Mouse (Mus musculus): ENCODE results near the gene Nfkbia. TPM values are rescaled to one million over a fixed set of nuclear protein-coding genes. Genes with fewer than 3 reads are reported as not detected.

Nfkbia gene
- polyA plus RNA-seq (2014; fragmentation: Nextera tagmentation; extraction: Ambion mirVana): 42.6 and 52.2 TPM in 2 replicates

DNA sequence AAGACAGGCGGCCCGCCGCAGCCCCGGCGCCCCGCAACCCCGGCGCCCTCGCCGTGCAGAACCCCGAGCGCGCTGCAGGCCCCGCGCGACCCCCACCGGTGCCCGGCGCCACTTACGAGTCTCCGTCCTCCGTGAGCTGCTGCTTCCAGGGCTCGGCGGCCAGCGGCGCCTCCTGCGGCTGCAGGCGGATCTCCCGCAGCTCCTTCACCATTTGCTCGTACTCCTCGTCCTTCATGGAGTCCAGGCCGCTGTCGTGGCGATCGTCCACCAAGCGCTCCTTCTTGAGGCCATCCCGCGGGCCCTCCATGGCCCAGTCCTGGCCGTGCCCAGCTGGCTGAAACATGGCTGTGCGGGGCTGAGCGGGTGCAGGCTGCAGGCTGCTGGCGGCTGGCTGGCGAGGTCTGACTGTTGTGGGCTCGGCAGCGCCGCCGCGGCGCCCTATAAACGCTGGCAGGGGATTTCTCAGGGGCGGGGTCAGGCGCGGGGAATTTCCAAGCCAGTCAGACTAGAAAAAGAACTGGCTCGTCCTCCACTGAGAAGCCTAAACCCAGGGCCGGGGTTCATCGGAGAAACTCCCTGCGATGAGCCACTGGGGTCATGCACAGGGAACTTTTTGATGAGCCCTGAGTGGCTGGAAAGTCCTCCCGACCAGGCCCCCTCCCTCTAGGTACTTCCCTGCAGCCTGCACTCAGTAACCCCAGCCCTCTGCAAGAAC is at the start of gene Nfkbia:
Gene Nfkbia, minus strand, starts transcription at position 464 of the 715 bp plus-strand sequence.
- no peaks in the 10 kb centered on the region for H3K9me3 ChIP-seq (replicated peaks; ENCODE audit: control insufficient read depth, low read length)
- ATAC-seq (replicated peaks; ENCODE audit: insufficient number of reproducible peaks, low FRiP score, low TSS enrichment): peak; percentile 78
- no peaks in the 10 kb centered on the region for H3K27me3 ChIP-seq (ENCODE audit: control insufficient read depth, insufficient read depth, low read length)
- 1% methylated on average over 45 of the region's 58 CpGs for WGBS (ENCODE audit: insufficient replicate concordance)
- peaks cover 16% of the 10 kb centered on the region for H3K4me1 ChIP-seq (ENCODE audit: control insufficient read depth, insufficient read depth, low read length)
- H3K4me2 ChIP-seq: peak within 1 kb of the TSS; percentile 76
- H3K9ac ChIP-seq (ENCODE audit: low read depth, low read length): peak within 1 kb of the TSS; percentile 95
- H3K36me3 ChIP-seq (ENCODE audit: control insufficient read depth, insufficient read depth, low read length): peaks cover 15% of the 10 kb centered on the region
- peak within 1 kb of the TSS; percentile 99 for H3K27ac ChIP-seq (ENCODE audit: low read depth, low read length)
- peak within 1 kb of the TSS; percentile 80 for H3K4me3 ChIP-seq (ENCODE audit: low read depth, low read length)

DNA sequence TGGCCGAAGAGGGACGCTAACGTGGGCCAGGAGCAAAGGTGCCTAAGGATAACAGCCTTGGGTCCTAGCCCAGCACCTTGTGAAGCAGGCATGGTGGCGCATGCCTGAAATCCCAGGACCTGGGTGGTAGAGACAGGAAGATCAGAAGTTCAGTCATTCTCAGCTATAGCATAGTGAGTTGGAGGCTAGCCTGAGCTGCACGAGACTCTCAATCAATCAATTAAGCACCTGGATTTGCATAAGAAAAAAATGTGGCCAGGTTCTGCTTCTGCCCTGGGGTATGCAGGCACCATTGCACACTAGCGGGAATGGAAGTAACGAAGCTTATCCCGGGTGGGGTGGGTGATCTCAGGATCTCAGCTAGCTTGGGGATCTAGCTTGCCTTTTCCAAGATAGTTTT is 46.7 kb upstream of the Nfkbia start:
- Histone ChIP-seq H3K4me2 (no peak overlapping the region), H3K36me3 (ENCODE audit: control insufficient read depth, insufficient read depth, low read length) (no peaks in the 10 kb centered on the region), H3K9me3 (replicated peaks; ENCODE audit: control insufficient read depth, low read length) (no peaks in the 10 kb centered on the region), H3K27me3 (ENCODE audit: control insufficient read depth, insufficient read depth, low read length) (peaks cover 6% of the 10 kb centered on the region; the same call in 1 of the 2 replicates), H3K4me1 (ENCODE audit: control insufficient read depth, insufficient read depth, low read length) (no peaks in the 10 kb centered on the region), H3K9ac (ENCODE audit: low read depth, low read length) (no peak overlapping the region), H3K4me3 (ENCODE audit: low read depth, low read length) (no peak overlapping the region), H3K27ac (ENCODE audit: low read depth, low read length) (no peak overlapping the region)
- ATAC-seq (replicated peaks; ENCODE audit: insufficient number of reproducible peaks, low FRiP score, low TSS enrichment): no peak
- 56% methylated on average over 8 of the region's 8 CpGs for WGBS (ENCODE audit: insufficient replicate concordance)

- H3K4me3 ChIP-seq (ENCODE audit: low read depth, low read length): no peak overlapping the region
- no peak overlapping the region for H3K9ac ChIP-seq (ENCODE audit: low read depth, low read length)
- ATAC-seq (replicated peaks; ENCODE audit: insufficient number of reproducible peaks, low FRiP score, low TSS enrichment): peak; percentile 57; the same call in 1 of the 2 replicates
- H3K27ac ChIP-seq (ENCODE audit: low read depth, low read length): no peak overlapping the region
- no peaks in the 10 kb centered on the region for H3K9me3 ChIP-seq (replicated peaks; ENCODE audit: control insufficient read depth, low read length)
- peaks cover 6% of the 10 kb centered on the region; the same call in 1 of the 2 replicates for H3K27me3 ChIP-seq (ENCODE audit: control insufficient read depth, insufficient read depth, low read length)
- no peaks in the 10 kb centered on the region for H3K36me3 ChIP-seq (ENCODE audit: control insufficient read depth, insufficient read depth, low read length)
- H3K4me1 ChIP-seq (ENCODE audit: control insufficient read depth, insufficient read depth, low read length): no peaks in the 10 kb centered on the region
- 84% methylated on average over 1 of the region's 1 CpGs for WGBS (ENCODE audit: insufficient replicate concordance)
- H3K4me2 ChIP-seq: no peak overlapping the region
Observed at GRCm38 (mm10) chr12:55538328-55538971, 46.0 kb upstream of the Nfkbia start.

- 67% methylated on average over 7 of the region's 7 CpGs for WGBS (ENCODE audit: insufficient replicate concordance)
- Histone ChIP-seq H3K9ac (ENCODE audit: low read depth, low read length) (no peak overlapping the region), H3K27me3 (ENCODE audit: control insufficient read depth, insufficient read depth, low read length) (peaks cover 6% of the 10 kb centered on the region; the same call in 1 of the 2 replicates), H3K4me3 (ENCODE audit: low read depth, low read length) (no peak overlapping the region), H3K36me3 (ENCODE audit: control insufficient read depth, insufficient read depth, low read length) (no peaks in the 10 kb centered on the region), H3K4me1 (ENCODE audit: control insufficient read depth, insufficient read depth, low read length) (no peaks in the 10 kb centered on the region), H3K27ac (ENCODE audit: low read depth, low read length) (no peak overlapping the region), H3K9me3 (replicated peaks; ENCODE audit: control insufficient read depth, low read length) (no peaks in the 10 kb centered on the region), H3K4me2 (no peak overlapping the region)
- no peak for ATAC-seq (replicated peaks; ENCODE audit: insufficient number of reproducible peaks, low FRiP score, low TSS enrichment)
Observed at GRCm38 (mm10) chr12:55537742-55538141, 45.3 kb upstream of the Nfkbia start.

GRCm38 (mm10) chr12:55536537-55537135 is 44.2 kb upstream of the Nfkbia start:
- Histone ChIP-seq H3K36me3 (ENCODE audit: control insufficient read depth, insufficient read depth, low read length) (no peaks in the 10 kb centered on the region), H3K4me1 (ENCODE audit: control insufficient read depth, insufficient read depth, low read length) (no peaks in the 10 kb centered on the region), H3K9ac (ENCODE audit: low read depth, low read length) (no peak overlapping the region), H3K4me3 (ENCODE audit: low read depth, low read length) (no peak overlapping the region), H3K4me2 (no peak overlapping the region), H3K9me3 (replicated peaks; ENCODE audit: control insufficient read depth, low read length) (no peaks in the 10 kb centered on the region), H3K27ac (ENCODE audit: low read depth, low read length) (no peak overlapping the region), H3K27me3 (ENCODE audit: control insufficient read depth, insufficient read depth, low read length) (peaks cover 6% of the 10 kb centered on the region; the same call in 1 of the 2 replicates)
- no peak for ATAC-seq (replicated peaks; ENCODE audit: insufficient number of reproducible peaks, low FRiP score, low TSS enrichment)
- 8% methylated on average over 14 of the region's 14 CpGs for WGBS (ENCODE audit: insufficient replicate concordance)

GRCm38 (mm10) chr12:55526983-55527752 is 34.7 kb upstream of the Nfkbia start:
- Histone ChIP-seq H3K27me3 (ENCODE audit: control insufficient read depth, insufficient read depth, low read length) (no peaks in the 10 kb centered on the region), H3K9ac (ENCODE audit: low read depth, low read length) (no peak overlapping the region), H3K27ac (ENCODE audit: low read depth, low read length) (no peak overlapping the region), H3K9me3 (replicated peaks; ENCODE audit: control insufficient read depth, low read length) (no peaks in the 10 kb centered on the region), H3K4me2 (no peak overlapping the region), H3K4me1 (ENCODE audit: control insufficient read depth, insufficient read depth, low read length) (no peaks in the 10 kb centered on the region), H3K36me3 (ENCODE audit: control insufficient read depth, insufficient read depth, low read length) (no peaks in the 10 kb centered on the region), H3K4me3 (ENCODE audit: low read depth, low read length) (no peak overlapping the region)
- 65% methylated on average over 15 of the region's 15 CpGs for WGBS (ENCODE audit: insufficient replicate concordance)
- no peak for ATAC-seq (replicated peaks; ENCODE audit: insufficient number of reproducible peaks, low FRiP score, low TSS enrichment)

- Histone ChIP-seq H3K4me2 (no peak overlapping the region), H3K4me1 (ENCODE audit: control insufficient read depth, insufficient read depth, low read length) (no peaks in the 10 kb centered on the region), H3K9ac (ENCODE audit: low read depth, low read length) (no peak overlapping the region), H3K27me3 (ENCODE audit: control insufficient read depth, insufficient read depth, low read length) (no peaks in the 10 kb centered on the region), H3K36me3 (ENCODE audit: control insufficient read depth, insufficient read depth, low read length) (no peaks in the 10 kb centered on the region), H3K27ac (ENCODE audit: low read depth, low read length) (no peak overlapping the region), H3K9me3 (replicated peaks; ENCODE audit: control insufficient read depth, low read length) (no peaks in the 10 kb centered on the region), H3K4me3 (ENCODE audit: low read depth, low read length) (no peak overlapping the region)
- no peak for ATAC-seq (replicated peaks; ENCODE audit: insufficient number of reproducible peaks, low FRiP score, low TSS enrichment)
- 48% methylated on average over 15 of the region's 15 CpGs for WGBS (ENCODE audit: insufficient replicate concordance)
Observed at GRCm38 (mm10) chr12:55518061-55518738, 25.8 kb upstream of the Nfkbia start.

DNA sequence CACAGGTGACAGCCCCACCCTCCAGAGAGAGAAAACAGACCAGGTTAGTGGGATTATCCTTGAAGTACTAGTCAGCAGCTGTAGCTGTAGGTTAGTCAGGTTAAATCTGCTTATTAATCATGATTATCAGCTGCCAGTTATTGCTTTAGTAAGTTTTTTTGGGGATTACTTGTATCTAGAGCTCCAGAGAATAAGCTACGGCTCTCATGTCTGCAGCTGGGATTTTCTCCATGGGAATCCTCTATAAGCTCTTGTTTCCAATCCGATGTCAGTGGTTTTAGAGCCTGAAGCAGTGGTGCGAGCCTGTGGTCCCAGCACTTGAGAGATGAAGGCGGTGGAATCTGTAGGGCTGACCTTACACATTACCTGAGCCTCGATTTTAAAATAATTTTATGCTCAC is 16.4 kb upstream of the Nfkbia start:
- no peaks in the 10 kb centered on the region for H3K9me3 ChIP-seq (replicated peaks; ENCODE audit: control insufficient read depth, low read length)
- H3K4me2 ChIP-seq: no peak overlapping the region
- no peaks in the 10 kb centered on the region for H3K27me3 ChIP-seq (ENCODE audit: control insufficient read depth, insufficient read depth, low read length)
- H3K9ac ChIP-seq (ENCODE audit: low read depth, low read length): no peak overlapping the region
- no peaks in the 10 kb centered on the region for H3K36me3 ChIP-seq (ENCODE audit: control insufficient read depth, insufficient read depth, low read length)
- no peak for ATAC-seq (replicated peaks; ENCODE audit: insufficient number of reproducible peaks, low FRiP score, low TSS enrichment)
- no peak overlapping the region for H3K27ac ChIP-seq (ENCODE audit: low read depth, low read length)
- 86% methylated on average over 5 of the region's 5 CpGs for WGBS (ENCODE audit: insufficient replicate concordance)
- H3K4me1 ChIP-seq (ENCODE audit: control insufficient read depth, insufficient read depth, low read length): no peaks in the 10 kb centered on the region
- H3K4me3 ChIP-seq (ENCODE audit: low read depth, low read length): no peak overlapping the region

Measured in heart, embryonic 11.5 days (tissue).